Mouse (Mus musculus) adrenal gland, adult (tissue): ENCODE results near the gene Heatr5a.
A peak's percentile ranks its signal among the peaks of the same experiment; 100 is the strongest.

ENCODE experiments used
- DNase-seq, 2 experiments: peaks; one replicate each; pipeline ENCODE4 v3.0.0; 2022 to 2023; ENCODE audit warnings: low spot score in 1 of 2; ENCODE audit not compliant: inconsistent age in 2 of 2

The Heatr5a gene

DNA sequence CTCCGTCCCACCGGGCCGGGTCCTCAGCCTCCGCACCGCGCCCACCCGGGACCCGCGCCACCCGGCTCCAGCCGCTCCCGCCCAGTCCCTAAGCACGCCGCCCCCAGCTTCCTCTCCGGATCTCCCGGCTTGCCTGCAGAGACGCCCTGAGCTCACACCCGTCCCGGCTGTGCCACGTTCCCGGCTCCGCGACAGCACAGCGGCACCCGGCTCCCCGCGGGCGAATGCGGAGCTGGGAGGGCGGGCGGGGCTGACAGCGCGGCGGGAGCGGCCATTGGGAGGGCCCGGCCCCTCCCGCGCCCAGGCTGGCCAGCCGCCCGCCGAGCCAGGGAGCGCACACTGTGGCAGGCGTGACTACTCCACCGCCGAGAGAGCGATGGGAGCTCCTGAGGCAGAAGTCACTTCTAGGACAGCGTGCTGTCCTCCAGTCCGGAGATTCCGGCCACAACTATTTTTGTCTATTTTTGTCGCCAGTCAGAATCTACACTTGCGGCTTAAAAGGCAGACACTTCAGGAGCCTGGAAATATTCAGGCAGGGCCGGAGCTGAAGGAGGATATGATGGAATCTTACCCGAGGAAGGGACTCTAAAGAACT, at the start of gene Heatr5a:
Gene Heatr5a (minus strand): TSS at position 252 of the 595 bp plus-strand sequence.
- peak; percentile 93 to 97 for DNase-seq

DNA sequence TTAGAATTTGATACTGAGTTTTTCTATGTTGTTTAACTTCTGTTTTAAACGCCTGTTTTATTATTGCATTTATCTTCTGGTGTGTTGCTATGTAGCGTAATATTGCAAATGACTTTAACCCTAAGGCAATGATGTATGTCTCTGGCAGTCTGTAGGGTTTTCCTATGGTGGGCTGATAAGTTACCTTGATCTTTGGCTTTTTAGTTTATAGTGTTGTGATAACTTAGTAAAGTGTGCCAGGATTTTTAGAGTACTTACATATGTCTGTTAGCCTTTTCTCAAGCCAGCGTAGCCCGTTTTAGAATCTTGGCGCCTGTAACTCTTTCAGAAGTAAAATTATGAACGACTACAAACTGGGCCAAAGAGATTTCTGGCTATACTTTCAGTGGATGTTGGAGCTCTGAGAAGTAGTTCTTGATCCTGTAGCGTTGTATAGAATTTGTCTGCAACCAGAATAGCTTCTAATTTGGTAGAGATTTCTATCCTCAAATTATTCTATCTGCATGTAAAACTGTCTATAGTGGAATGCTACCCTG, 43.4 kb upstream of the Heatr5a start:
- DNase-seq: no peak

GRCm38 (mm10) chr12:52014044-52014443, 42.9 kb upstream of the Heatr5a start:
- DNase-seq: peak in 1 of 2 experiments; percentile 56

DNA sequence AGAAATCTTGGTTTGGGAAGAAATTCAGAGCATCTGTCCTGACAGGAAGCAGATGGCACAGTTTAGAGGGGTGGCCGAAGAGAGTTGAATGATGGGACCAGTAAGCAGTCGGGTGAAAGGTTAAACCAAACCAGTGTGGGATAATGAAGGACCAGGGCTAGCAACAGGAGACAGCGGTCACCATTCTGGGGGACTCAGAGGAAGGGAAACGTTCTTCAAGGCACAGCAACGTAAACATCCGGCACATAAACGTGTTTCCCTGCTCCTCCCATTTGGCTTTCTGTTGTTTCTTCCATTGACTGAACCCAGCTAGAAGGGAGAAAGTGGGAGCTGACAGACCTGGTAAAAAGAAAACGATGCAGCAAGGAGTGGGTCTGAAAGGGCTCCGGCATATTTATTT, 42.2 kb upstream of the Heatr5a start:
- DNase-seq: no peak

- DNase-seq: no peak
These were observed 41.0 kb upstream of the Heatr5a start for GRCm38 (mm10) chr12:52012159-52012558.

GRCm38 (mm10) chr12:52010630-52010961, 39.5 kb upstream of the Heatr5a start:
- DNase-seq: peak in 1 of 2 experiments; percentile 56

GRCm38 (mm10) chr12:52009928-52010629, 39.0 kb upstream of the Heatr5a start:
- no peak for DNase-seq

DNA sequence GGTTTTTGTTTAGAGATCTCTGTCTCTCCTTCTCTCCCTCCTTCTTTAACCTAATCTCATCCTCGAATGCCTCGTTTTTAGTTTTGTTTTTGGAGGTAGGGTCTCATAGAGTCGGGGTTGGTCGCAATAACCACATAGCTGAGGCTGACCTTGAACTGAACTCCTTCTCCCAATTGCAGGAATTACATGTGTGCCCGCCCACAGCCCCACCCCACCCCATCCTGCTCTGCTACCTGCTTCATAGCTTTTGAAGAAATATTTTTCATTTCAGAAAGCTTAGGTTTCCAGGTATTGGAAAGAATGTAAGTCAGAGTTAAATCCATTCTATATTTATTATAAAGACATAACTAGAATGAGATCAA, 35.5 kb upstream of the Heatr5a start:
- no peak for DNase-seq

DNA sequence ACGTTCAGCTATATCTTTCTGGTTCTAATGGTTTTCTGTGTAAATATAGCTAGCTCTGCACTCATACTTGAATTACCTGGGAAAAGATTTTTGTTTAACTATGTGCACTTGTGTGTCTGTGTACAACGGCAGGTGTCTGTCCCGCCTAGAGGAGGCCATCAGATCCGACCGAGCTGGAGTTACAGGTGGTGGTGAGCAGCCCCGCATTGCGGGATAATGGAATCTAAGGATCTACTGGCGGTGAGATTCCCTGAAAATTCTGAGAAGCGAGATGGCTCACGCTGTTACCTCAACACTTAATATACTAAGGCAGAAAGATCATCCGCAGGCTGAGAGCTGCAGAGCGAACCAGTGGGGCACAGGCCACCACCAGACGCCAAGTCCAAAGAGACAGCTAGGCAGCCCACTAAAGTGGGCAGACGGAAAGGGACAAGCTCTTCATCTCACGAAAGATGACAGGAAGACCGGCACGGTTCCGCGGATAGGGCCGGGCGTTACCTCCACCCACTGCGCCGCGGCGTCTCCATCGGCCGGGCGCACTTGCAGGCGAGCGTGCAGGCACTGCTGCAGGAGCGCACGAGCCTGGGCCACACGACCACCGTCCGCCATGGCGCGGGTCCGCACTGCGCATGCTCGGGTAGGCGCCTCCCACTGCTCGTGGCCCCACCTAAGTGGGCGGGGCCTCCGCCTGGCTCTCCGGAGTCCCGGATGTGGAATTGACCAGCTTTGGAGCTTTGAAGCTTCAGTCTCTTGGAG, 34.9 kb upstream of the Heatr5a start, which contains the start of gene Dtd2:
Gene Dtd2 (minus strand): TSS at position 625 of the 756 bp plus-strand sequence.
- peak; percentile 94 to 97 for DNase-seq

- DNase-seq: no peak
These were observed 31.6 kb upstream of the Heatr5a start for GRCm38 (mm10) chr12:52002746-52003145.

- DNase-seq: peak; percentile 46 to 91
These were observed 30.4 kb upstream of the Heatr5a start for GRCm38 (mm10) chr12:52001544-52001943.

- no peak for DNase-seq
These were observed 27.3 kb upstream of the Heatr5a start for GRCm38 (mm10) chr12:51998366-51998932.

GRCm38 (mm10) chr12:51995738-51996536, 24.8 kb upstream of the Heatr5a start:
- DNase-seq: no peak

DNA sequence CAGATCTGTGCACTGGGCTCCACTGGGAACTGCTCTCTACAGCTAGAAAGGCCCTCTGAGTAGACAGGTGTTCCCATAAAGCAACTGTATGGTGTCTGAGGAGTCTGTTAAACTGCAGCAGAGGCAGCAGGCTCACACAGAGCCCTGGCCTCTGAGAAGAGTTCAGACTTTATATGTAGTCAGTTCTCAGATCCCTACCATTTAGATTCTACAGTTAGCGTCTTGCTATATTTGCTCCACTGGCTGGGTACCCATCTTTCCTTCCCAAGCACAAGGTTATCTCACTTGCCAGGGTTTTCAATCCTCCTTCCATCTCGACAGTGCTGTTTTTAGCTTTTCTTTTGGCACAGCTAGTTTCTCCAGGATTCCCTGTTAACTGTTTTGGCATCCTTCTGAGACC, 19.5 kb upstream of the Heatr5a start:
- DNase-seq: no peak

DNA sequence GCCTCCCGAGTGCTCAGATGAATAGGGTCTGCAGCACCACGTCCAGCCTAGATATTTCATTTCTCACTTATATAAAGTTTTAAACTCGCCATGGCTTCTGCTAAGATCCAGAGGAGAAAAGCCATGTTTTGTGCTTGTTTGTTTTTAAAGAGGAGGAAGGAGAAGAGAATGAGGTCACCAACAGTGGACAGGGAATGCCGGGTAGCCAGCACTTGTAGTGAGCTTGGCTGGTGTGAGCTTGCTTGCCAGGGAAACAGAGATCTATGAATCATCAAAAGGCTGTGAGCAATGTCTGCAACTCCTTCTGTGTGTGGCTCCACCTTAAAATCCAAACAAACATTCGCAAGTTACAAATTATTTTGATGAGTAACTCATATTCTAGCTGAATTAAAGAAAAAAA, 17.4 kb upstream of the Heatr5a start:
- peak in 1 of 2 experiments; percentile 64 for DNase-seq

GRCm38 (mm10) chr12:51985826-51986225, 14.7 kb upstream of the Heatr5a start:
- no peak for DNase-seq

- DNase-seq: no peak
These were observed 14.1 kb upstream of the Heatr5a start for GRCm38 (mm10) chr12:51985163-51985748.

GRCm38 (mm10) chr12:51983625-51984024, 12.5 kb upstream of the Heatr5a start:
- no peak for DNase-seq

DNA sequence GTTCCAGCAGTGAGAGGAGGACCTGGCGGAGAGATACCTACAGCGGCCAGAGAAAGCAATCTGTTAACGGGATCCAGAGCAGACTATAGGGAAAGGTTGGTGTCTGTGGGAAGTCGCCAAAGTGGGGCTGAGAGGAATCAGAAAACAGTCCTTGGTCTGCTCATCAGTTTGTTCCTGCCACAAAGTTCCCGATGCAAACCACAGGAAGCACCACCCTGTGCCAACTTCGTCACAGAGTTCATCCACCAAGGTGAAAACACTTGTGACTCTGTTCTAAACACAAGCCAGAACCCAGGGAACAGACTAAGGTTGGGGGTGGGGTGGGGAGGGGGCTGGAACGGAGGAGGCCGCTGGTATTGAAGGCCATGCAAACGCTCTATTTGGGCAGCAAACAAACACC, 5.4 kb upstream of the Heatr5a start:
- DNase-seq: no peak

DNA sequence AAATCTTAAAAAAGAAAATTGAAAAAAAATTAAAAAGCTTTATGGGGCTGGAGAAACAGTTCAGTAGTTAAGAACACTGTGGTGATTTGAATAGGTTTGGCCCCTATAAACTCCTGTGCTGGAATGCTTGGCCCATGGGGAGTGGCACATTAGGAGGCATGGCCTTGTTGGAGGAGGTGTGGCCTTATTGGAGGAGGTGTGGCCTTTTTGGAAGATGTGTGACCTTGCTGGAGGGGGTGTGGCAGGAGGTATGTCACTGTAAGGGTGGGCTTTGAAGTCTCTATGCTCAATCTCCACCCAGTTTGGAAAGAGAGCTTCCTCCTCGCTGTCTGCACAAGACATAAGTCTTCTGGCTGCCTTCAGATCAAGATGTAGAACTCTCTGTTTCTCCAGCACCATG, 3.3 kb upstream of the Heatr5a start:
- no peak for DNase-seq
